In the genomic region with DNA sequence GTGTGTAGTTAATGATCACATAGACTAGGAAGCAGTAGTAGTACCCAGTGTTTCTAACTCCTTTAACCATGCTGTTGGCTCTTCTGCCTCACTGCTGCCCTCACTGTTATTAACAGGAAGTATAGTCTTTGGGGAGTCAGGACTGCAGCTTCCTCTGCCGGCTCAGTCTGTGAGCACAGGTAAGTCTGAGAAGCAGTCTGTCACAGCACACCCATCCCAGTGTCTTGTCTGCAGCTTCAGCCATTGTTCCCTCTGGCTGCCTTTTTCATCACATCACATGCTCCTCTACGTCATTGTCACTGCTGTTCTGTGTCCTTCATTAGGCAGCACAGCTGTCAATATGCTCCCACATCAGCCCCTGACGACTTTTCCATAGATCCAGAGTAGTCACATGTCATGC, we compare ENCODE assay signal across 13 mouse cellular contexts.
DNase-seq lines count a peak whose midpoint lies in the region; ATAC-seq and TF ChIP-seq lines count a peak whose summit lies in the region.
"Had no signal": no experiment of that assay in that cellular context is flagged by ENCODE, and none has a peak within 500 bp of the region (broad histone marks: within the 10 kb centered on the region; RNA-seq: fewer than 3 reads in every experiment).

No protein-coding gene starts in this region.

- H3K36me3 ChIP-seq in hindbrain, embryonic 13.5 days, result 0 out of 2 replicates have a peak, but pooled peaks cover 7% of the 10 kb centered on the region
- H3K36me3 ChIP-seq in hindbrain, embryonic 11.5 days (ENCODE audit: control insufficient read depth, insufficient read depth, low read length), result no peaks in the 10 kb centered on the region
- peaks cover 4% of the 10 kb centered on the region; the same call in 1 of the 2 replicates for H3K36me3 ChIP-seq in midbrain, embryonic 14.5 days (ENCODE audit: control insufficient read depth, insufficient read depth, low read length)
- no peaks in the 10 kb centered on the region for H3K36me3 ChIP-seq in midbrain, embryonic 11.5 days (ENCODE audit: control insufficient read depth, insufficient read depth, low read length)
- H3K36me3 ChIP-seq in forebrain, postnatal 0 days (ENCODE audit: insufficient read depth), result peaks cover 4% of the 10 kb centered on the region; the same call in 1 of the 2 replicates
- peaks cover 16% of the 10 kb centered on the region for H3K36me3 ChIP-seq in kidney, embryonic 15.5 days

- TF ChIP-seq CTCF in forebrain, postnatal 0 days (IDR thresholded peaks at IDR 0.05; ENCODE audit: low read depth), result peak; percentile 35

- DNase-seq in hindbrain, embryonic 11.5 days (ENCODE audit: low spot score), result no peak
- DNase-seq in midbrain, embryonic 14.5 days, result peak; percentile 21
- no peak for DNase-seq in midbrain, embryonic 11.5 days (ENCODE audit: low spot score, missing footprints)
- peak; percentile 7 for DNase-seq in forebrain, postnatal 0 days
- no peak for DNase-seq in heart, postnatal 14 days
- DNase-seq: adrenal gland, adult 8-10 months; cerebellum, adult 9-10 months; lung, postnatal 4 days; thymus, postnatal 25 days had no signal

- no peak overlapping the region for H3K9ac ChIP-seq in hindbrain, embryonic 13.5 days
- H3K9ac ChIP-seq in hindbrain, embryonic 11.5 days (ENCODE audit: low read depth, low read length), result no peak overlapping the region
- no peak overlapping the region for H3K9ac ChIP-seq in midbrain, embryonic 14.5 days (replicated peaks; ENCODE audit: low read length)
- no peak overlapping the region for H3K9ac ChIP-seq in midbrain, embryonic 11.5 days (ENCODE audit: low read length)
- H3K9ac ChIP-seq in forebrain, postnatal 0 days, result no peak overlapping the region
- H3K9ac ChIP-seq in kidney, embryonic 15.5 days, result no peak overlapping the region
- H3K9ac ChIP-seq: heart, embryonic 13.5 days; limb, embryonic 13.5 days had no signal

- intact Hi-C loops in heart, postnatal 14 days (cut with DNase I), result no loop called here

- ATAC-seq in hindbrain, embryonic 13.5 days (ENCODE audit: low FRiP score), result peak; percentile 78
- no peak for ATAC-seq in hindbrain, embryonic 11.5 days (ENCODE audit: low FRiP score)
- ATAC-seq in midbrain, embryonic 14.5 days (ENCODE audit: low FRiP score, low TSS enrichment), result peak; percentile 64; the same call in 1 of the 2 replicates
- no peak for ATAC-seq in midbrain, embryonic 11.5 days (ENCODE audit: low FRiP score)
- ATAC-seq in forebrain, postnatal 0 days, result peak; percentile 54; the same call in 1 of the 2 replicates
- ATAC-seq in kidney, embryonic 15.5 days (replicated peaks; ENCODE audit: low FRiP score), result no peak

- H3K4me1 ChIP-seq in hindbrain, embryonic 13.5 days (replicated peaks), result peaks cover 11% of the 10 kb centered on the region
- H3K4me1 ChIP-seq in hindbrain, embryonic 11.5 days (replicated peaks; ENCODE audit: control insufficient read depth, insufficient read depth, low read length), result no peaks in the 10 kb centered on the region
- no peaks in the 10 kb centered on the region for H3K4me1 ChIP-seq in midbrain, embryonic 14.5 days (ENCODE audit: control insufficient read depth, insufficient read depth, low read length)
- no peaks in the 10 kb centered on the region for H3K4me1 ChIP-seq in midbrain, embryonic 11.5 days (ENCODE audit: control insufficient read depth, insufficient read depth, low read length)
- H3K4me1 ChIP-seq in forebrain, postnatal 0 days (ENCODE audit: insufficient read depth), result no peaks in the 10 kb centered on the region
- peaks cover 4% of the 10 kb centered on the region; the same call in 1 of the 2 replicates for H3K4me1 ChIP-seq in kidney, embryonic 15.5 days

- no peaks in the 10 kb centered on the region for H3K27me3 ChIP-seq in hindbrain, embryonic 13.5 days
- no peaks in the 10 kb centered on the region for H3K27me3 ChIP-seq in hindbrain, embryonic 11.5 days (ENCODE audit: control insufficient read depth, insufficient read depth, low read length)
- H3K27me3 ChIP-seq in midbrain, embryonic 14.5 days (ENCODE audit: control insufficient read depth, insufficient read depth, low read length), result no peaks in the 10 kb centered on the region
- no peaks in the 10 kb centered on the region for H3K27me3 ChIP-seq in midbrain, embryonic 11.5 days (ENCODE audit: control insufficient read depth, insufficient read depth, low read length)
- no peaks in the 10 kb centered on the region for H3K27me3 ChIP-seq in forebrain, postnatal 0 days (ENCODE audit: insufficient read depth, low read length)
- no peaks in the 10 kb centered on the region for H3K27me3 ChIP-seq in kidney, embryonic 15.5 days
- H3K27me3 ChIP-seq: heart, embryonic 13.5 days; limb, embryonic 13.5 days had no signal

- H3K27ac ChIP-seq in hindbrain, embryonic 13.5 days, result peak overlapping the region; percentile 66
- no peak overlapping the region for H3K27ac ChIP-seq in hindbrain, embryonic 11.5 days (ENCODE audit: low read depth, low read length)
- H3K27ac ChIP-seq in midbrain, embryonic 14.5 days (replicated peaks; ENCODE audit: low read depth, low read length), result peak overlapping the region; percentile 17
- no peak overlapping the region for H3K27ac ChIP-seq in midbrain, embryonic 11.5 days (ENCODE audit: low read depth, low read length)
- 0 out of 2 replicates have a peak overlapping the region, but pooled peaks have one; percentile 4 for H3K27ac ChIP-seq in forebrain, postnatal 0 days (ENCODE audit: low read depth, low read length)
- H3K27ac ChIP-seq in kidney, embryonic 15.5 days, result no peak overlapping the region
- H3K27ac ChIP-seq: heart, embryonic 13.5 days; limb, embryonic 13.5 days had no signal

- no peak overlapping the region for H3K4me2 ChIP-seq in hindbrain, embryonic 13.5 days
- no peak overlapping the region for H3K4me2 ChIP-seq in hindbrain, embryonic 11.5 days (replicated peaks; ENCODE audit: low read depth, low read length)
- H3K4me2 ChIP-seq in midbrain, embryonic 14.5 days (ENCODE audit: low read length), result no peak overlapping the region
- no peak overlapping the region for H3K4me2 ChIP-seq in midbrain, embryonic 11.5 days
- no peak overlapping the region for H3K4me2 ChIP-seq in forebrain, postnatal 0 days (ENCODE audit: low read depth)
- H3K4me2 ChIP-seq in kidney, embryonic 15.5 days, result no peak overlapping the region
- H3K4me2 ChIP-seq: heart, embryonic 13.5 days; limb, embryonic 13.5 days had no signal

- no peak overlapping the region for H3K4me3 ChIP-seq in hindbrain, embryonic 13.5 days
- no peak overlapping the region for H3K4me3 ChIP-seq in hindbrain, embryonic 11.5 days (ENCODE audit: low read depth, low read length)
- no peak overlapping the region for H3K4me3 ChIP-seq in midbrain, embryonic 14.5 days (replicated peaks; ENCODE audit: low read depth, low read length)
- no peak overlapping the region for H3K4me3 ChIP-seq in midbrain, embryonic 11.5 days (ENCODE audit: low read depth, low read length)
- no peak overlapping the region for H3K4me3 ChIP-seq in forebrain, postnatal 0 days (ENCODE audit: low read depth, low read length)
- no peak overlapping the region for H3K4me3 ChIP-seq in kidney, embryonic 15.5 days (replicated peaks)
- H3K4me3 ChIP-seq: heart, embryonic 13.5 days; limb, embryonic 13.5 days had no signal

- H3K9me3 ChIP-seq in hindbrain, embryonic 13.5 days, result no peaks in the 10 kb centered on the region
- H3K9me3 ChIP-seq in hindbrain, embryonic 11.5 days (ENCODE audit: control insufficient read depth, low read length), result no peaks in the 10 kb centered on the region
- no peaks in the 10 kb centered on the region for H3K9me3 ChIP-seq in midbrain, embryonic 14.5 days (ENCODE audit: control insufficient read depth, low read length)
- H3K9me3 ChIP-seq in midbrain, embryonic 11.5 days (ENCODE audit: control insufficient read depth, low read length), result no peaks in the 10 kb centered on the region
- no peaks in the 10 kb centered on the region for H3K9me3 ChIP-seq in forebrain, postnatal 0 days (ENCODE audit: low read length)
- H3K9me3 ChIP-seq in kidney, embryonic 15.5 days (replicated peaks), result no peaks in the 10 kb centered on the region
- H3K9me3 ChIP-seq: heart, embryonic 13.5 days; limb, embryonic 13.5 days had no signal

- WGBS in hindbrain, embryonic 13.5 days, result 50% methylated on average over 3 of the region's 3 CpGs
- WGBS in hindbrain, embryonic 11.5 days, result 53% methylated on average over 3 of the region's 3 CpGs
- 47% methylated on average over 3 of the region's 3 CpGs for WGBS in midbrain, embryonic 14.5 days
- whole genome bisulfite sequencing in midbrain, embryonic 11.5 days, result 76% methylated on average over 3 of the region's 3 CpGs
- WGBS in forebrain, postnatal 0 days, result 57% methylated on average over 3 of the region's 3 CpGs
- 63% methylated on average over 3 of the region's 3 CpGs for WGBS in kidney, embryonic 15.5 days

Comparison
In these comparisons a context has a peak if more than half of its experiments do, and no peak if none do; other contexts are left out.
1. ATAC-seq: peak in hindbrain, embryonic 13.5 days (single experiment), midbrain, embryonic 14.5 days (single experiment) and forebrain, postnatal 0 days (single experiment); none in hindbrain, embryonic 11.5 days (single experiment), midbrain, embryonic 11.5 days (single experiment) and kidney, embryonic 15.5 days (single experiment).
2. H3K27ac ChIP-seq: peak in hindbrain, embryonic 13.5 days (single experiment), midbrain, embryonic 14.5 days (single experiment) and forebrain, postnatal 0 days (single experiment); none in hindbrain, embryonic 11.5 days (single experiment), midbrain, embryonic 11.5 days (single experiment) and kidney, embryonic 15.5 days (single experiment).
3. DNase-seq: peak in midbrain, embryonic 14.5 days (single experiment) and forebrain, postnatal 0 days (single experiment); none in hindbrain, embryonic 11.5 days (single experiment), midbrain, embryonic 11.5 days (single experiment) and heart, postnatal 14 days (0 of 2).